Mouse (Mus musculus) liver, embryonic 14.5 days (tissue): ENCODE data around the gene Wdr5b. TPM values are rescaled to one million over a fixed set of nuclear protein-coding genes. Genes with fewer than 3 reads are reported as not detected.
"Not testable (repeated sequence)": the region's sequence is repeated elsewhere in the genome, so short reads cannot be mapped to it uniquely, and the experiment has no call there.

Experiments used
- ATAC-seq: fragments of 200-750 bp; cut with Nextera tagmentation; 2 replicates; pipeline ENCODE4 v1.8.0; 2017; ENCODE audit warnings: moderate number of reproducible peaks, mild to moderate bottlenecking, moderate library complexity; ENCODE audit not compliant: insufficient read depth
- DNase-seq, 3 experiments: peaks; one replicate each; pipeline ENCODE4 v3.0.0-alpha.2; 2012 to 2013; ENCODE audit warnings: low read depth in 3 of 3, low spot score in 3 of 3
- H3K27ac ChIP-seq: fragments of 300-500 bp; sonication (generic); 2 replicates; pipeline ENCODE4 v1.5.1; 2014; ENCODE audit warnings: moderate library complexity, mild to moderate bottlenecking, control low read depth, inconsistent platforms
- H3K27me3 ChIP-seq: fragments of 300-500 bp; sonication (generic); 2 replicates; pipeline ENCODE4 v1.6.1; 2014; ENCODE audit warnings: mild to moderate bottlenecking, low read length, moderate library complexity; ENCODE audit not compliant: control insufficient read depth, insufficient read depth
- H3K36me3 ChIP-seq: fragments of 300-500 bp; sonication (generic); replicated peaks from 2 replicates; pipeline ENCODE4 v1.6.1; 2014; ENCODE audit warnings: low read depth; ENCODE audit not compliant: control insufficient read depth, insufficient read depth
- H3K4me1 ChIP-seq, 2 experiments: fragments of 200-500 bp in 1 of 2; fragments of 300-500 bp in 1 of 2; sonication (generic) in 1 of 2; replicated peaks; 2 replicates each; pipeline ENCODE4 v1.6.1; 2012 to 2014; ENCODE audit warnings: antibody characterized with exemption in 1 of 2, inconsistent platforms in 1 of 2, low read length in 1 of 2; ENCODE audit not compliant: control insufficient read depth in 2 of 2, insufficient read depth in 2 of 2
- H3K4me2 ChIP-seq: fragments of 300-500 bp; sonication (generic); 2 replicates; pipeline ENCODE4 v1.6.1; 2014; ENCODE audit warnings: low read depth, mild to moderate bottlenecking, control low read depth, moderate library complexity
- H3K4me3 ChIP-seq, 2 experiments: fragments of 200-500 bp in 1 of 2; fragments of 300-500 bp in 1 of 2; sonication (generic) in 1 of 2; 2 replicates each; pipeline ENCODE4 v1.5.1; 2012 to 2014; ENCODE audit warnings: low read depth in 2 of 2, low read length in 2 of 2, mild to moderate bottlenecking in 2 of 2, control low read depth in 1 of 2, inconsistent platforms in 1 of 2, moderate library complexity in 1 of 2; ENCODE audit not compliant: insufficient read depth in 1 of 2
- H3K9ac ChIP-seq: fragments of 300-500 bp; sonication (generic); replicated peaks from 2 replicates; pipeline ENCODE4 v1.6.1; 2014; ENCODE audit warnings: mild to moderate bottlenecking, control low read depth, moderate library complexity
- H3K9me3 ChIP-seq: fragments of 300-500 bp; sonication (generic); 2 replicates; pipeline ENCODE4 v1.6.1; 2016; ENCODE audit warnings: low read length, mixed read lengths; ENCODE audit not compliant: control insufficient read depth
- CTCF ChIP-seq: IDR thresholded peaks from 2 replicates; pipeline ENCODE4 v1.5.1; 2016; ENCODE audit warnings: antibody characterized with exemption, low read depth, control low read depth
- EP300 ChIP-seq: IDR thresholded peaks from 2 replicates; pipeline ENCODE4 v1.6.1; 2016; ENCODE audit warnings: antibody characterized with exemption, low read depth
- WGBS: fragments of 180-500 bp; shearing (Covaris S2); extraction: QIAGEN DNeasy Blood & Tissue Kit; methylation state at CpG from one replicate; pipeline ENCODE4 v1.1.7; 2014; ENCODE audit not compliant: insufficient replicate concordance; 5-methylcytosine and 5-hydroxymethylcytosine counted together
- polyA plus RNA-seq, 2 experiments: library from polyadenylated mRNA; depleted of rRNA in 1 of 2; stranded (reverse) in 1 of 2; unstranded in 1 of 2; fragments of >200 nt; fragmentation: Nextera tagmentation in 1 of 2; extraction: Ambion mirVana in 1 of 2; gene quantifications; 2 replicates each; pipeline versions ENCODE4 v1.2.1 to v1.2.3; 2012 to 2014

Gene Wdr5b
- polyA plus RNA-seq, 2 experiments, result 2.3 to 2.9 TPM

DNA sequence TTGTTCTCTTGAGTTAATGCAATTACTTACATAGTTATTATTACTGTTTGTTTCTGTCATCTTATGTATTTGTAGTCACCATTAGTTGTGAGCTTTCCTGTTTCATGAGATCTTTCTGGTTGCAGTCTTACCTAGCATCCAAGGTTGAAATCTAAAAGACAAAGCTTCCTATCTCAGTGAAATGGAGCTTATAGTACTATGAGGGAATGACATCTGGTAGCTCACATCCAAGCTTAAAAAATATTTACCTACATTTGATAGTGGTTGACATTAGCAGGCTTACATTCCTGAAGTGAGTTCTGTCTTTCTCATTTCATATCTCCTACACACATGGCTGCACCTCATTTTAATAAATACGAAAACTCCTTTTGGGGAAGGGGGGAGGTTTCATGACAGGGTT lies 24.7 kb upstream of the Wdr5b start:
- no peak overlapping the region for H3K4me3 ChIP-seq
- H3K9me3 ChIP-seq, result no peaks in the 10 kb centered on the region
- no peak for TF ChIP-seq EP300
- no peak for TF ChIP-seq CTCF
- H3K27me3 ChIP-seq, result no peaks in the 10 kb centered on the region
- ATAC-seq, result no peak
- no peak for DNase-seq
- no peak overlapping the region for H3K4me2 ChIP-seq
- no peaks in the 10 kb centered on the region for H3K4me1 ChIP-seq
- 81% methylated on average over 1 of the region's 1 CpGs for WGBS
- peaks cover 12% of the 10 kb centered on the region for H3K36me3 ChIP-seq
- H3K9ac ChIP-seq, result no peak overlapping the region
- no peak overlapping the region for H3K27ac ChIP-seq

DNA sequence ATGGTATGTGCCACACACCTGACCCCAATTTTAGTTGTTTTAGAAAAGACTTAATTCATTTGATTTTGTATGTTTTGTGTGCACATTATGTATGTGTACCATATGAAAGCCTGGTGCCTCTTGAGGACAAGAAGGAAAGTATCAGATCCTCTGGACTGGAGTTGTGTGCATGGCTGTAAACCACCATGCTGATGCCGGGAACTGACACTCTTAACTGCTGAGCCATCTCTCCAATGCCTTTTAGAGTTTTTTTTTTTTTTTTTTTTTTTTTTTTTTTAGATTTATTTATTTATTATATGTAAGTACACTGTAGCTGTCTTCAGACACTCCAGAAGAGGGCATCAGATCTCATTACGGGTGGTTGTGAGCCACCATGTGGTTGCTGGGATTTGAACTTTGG lies 12.9 kb upstream of the Wdr5b start:
- H3K9ac ChIP-seq, H3K4me3 ChIP-seq, ATAC-seq, DNase-seq, H3K4me1 ChIP-seq, H3K9me3 ChIP-seq, H3K4me2 ChIP-seq, H3K27me3 ChIP-seq, H3K27ac ChIP-seq: not testable (repeated sequence)
- peaks cover 46% of the 10 kb centered on the region for H3K36me3 ChIP-seq
- WGBS, result 85% methylated on average over 1 of the region's 2 CpGs

DNA sequence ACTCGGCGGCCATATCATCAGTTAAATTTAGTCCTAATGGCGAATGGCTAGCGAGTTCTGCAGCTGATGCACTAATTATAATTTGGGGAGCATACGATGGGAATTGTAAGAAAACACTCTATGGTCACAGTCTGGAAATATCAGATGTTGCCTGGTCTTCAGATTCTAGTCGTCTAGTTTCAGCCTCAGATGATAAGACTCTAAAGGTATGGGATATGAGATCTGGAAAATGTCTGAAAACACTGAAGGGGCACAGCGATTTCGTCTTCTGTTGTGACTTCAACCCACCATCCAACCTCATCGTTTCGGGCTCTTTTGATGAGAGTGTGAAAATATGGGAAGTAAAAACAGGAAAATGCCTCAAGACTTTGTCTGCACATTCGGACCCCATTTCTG lies 633 bp downstream of the Wdr5b start:
- 16% methylated on average over 11 of the region's 11 CpGs for WGBS
- Histone ChIP-seq H3K27me3 (no peaks in the 10 kb centered on the region), H3K4me1 (peaks cover 6 to 16% of the 10 kb centered on the region in 2 experiments), H3K4me3 (peak overlapping the region; percentile 77 to 93), H3K27ac (peak overlapping the region; percentile 68), H3K9me3 (no peaks in the 10 kb centered on the region), H3K9ac (peak overlapping the region; percentile 80), H3K36me3 (peaks cover 16% of the 10 kb centered on the region), H3K4me2 (peak overlapping the region; percentile 76)
- TF ChIP-seq CTCF, result no peak
- no peak for TF ChIP-seq EP300
- ATAC-seq (no peak), DNase-seq (no peak)

DNA sequence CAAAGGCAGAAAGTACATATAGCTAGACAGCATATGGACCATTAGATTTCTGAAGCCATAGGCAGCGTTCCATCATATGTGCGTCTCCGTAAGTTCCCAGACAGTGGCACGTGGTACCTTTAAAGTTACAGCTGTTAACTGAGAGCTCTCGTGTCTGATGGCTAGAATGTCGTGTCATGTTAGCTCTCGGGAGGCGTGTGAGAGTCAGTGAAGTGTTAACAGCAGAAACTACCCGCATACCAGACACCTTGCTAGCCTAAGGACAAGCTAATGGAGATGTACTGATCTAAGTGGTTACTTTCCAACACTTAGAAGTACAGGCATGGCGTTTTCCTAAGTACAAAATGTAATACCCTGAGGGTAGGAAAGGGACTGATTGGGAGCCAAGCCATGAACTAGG lies 2.1 kb downstream of the Wdr5b start:
- Histone ChIP-seq H3K4me3 (no peak overlapping the region), H3K9me3 (no peaks in the 10 kb centered on the region), H3K27me3 (no peaks in the 10 kb centered on the region), H3K4me2 (no peak overlapping the region), H3K27ac (no peak overlapping the region), H3K36me3 (peaks cover 18% of the 10 kb centered on the region), H3K9ac (no peak overlapping the region), H3K4me1 (peaks cover 6 to 16% of the 10 kb centered on the region in 2 experiments)
- TF ChIP-seq CTCF (no peak), EP300 (no peak)
- no peak for ATAC-seq
- no peak for DNase-seq
- WGBS, result 79% methylated on average over 10 of the region's 10 CpGs

DNA sequence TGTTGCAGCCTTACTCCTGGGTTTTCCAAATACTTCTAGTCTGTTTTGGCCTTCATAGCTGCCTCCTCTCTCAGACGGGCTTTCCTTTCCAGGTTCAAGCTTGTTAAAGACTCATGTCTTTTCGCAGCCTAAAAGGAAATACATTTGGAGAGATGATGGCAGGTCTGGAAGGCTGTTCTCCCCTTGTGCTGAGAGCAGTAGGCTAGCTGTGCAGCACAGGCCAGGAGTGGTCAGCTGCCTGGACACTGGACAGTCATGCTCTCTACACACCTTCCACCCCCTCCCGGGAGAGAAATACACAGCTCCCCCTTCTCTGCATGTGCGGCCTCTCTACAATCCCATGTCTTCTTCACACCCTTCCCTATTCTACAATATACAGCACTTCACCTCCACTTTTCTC lies 3.0 kb downstream of the Wdr5b start:
- H3K27me3 ChIP-seq, result no peaks in the 10 kb centered on the region
- 79% methylated on average over 4 of the region's 4 CpGs for WGBS
- DNase-seq, result no peak

More for the DNA sequence above, 3.0 kb downstream of the Wdr5b start:
- no peak for ATAC-seq
- no peak for TF ChIP-seq CTCF
- TF ChIP-seq EP300, result no peak
- no peak overlapping the region for H3K9ac ChIP-seq
- H3K4me3 ChIP-seq, result no peak overlapping the region
- no peaks in the 10 kb centered on the region for H3K9me3 ChIP-seq
- H3K27ac ChIP-seq, result no peak overlapping the region
- H3K36me3 ChIP-seq, result peaks cover 20% of the 10 kb centered on the region
- peaks cover 6 to 16% of the 10 kb centered on the region in 2 experiments for H3K4me1 ChIP-seq
- H3K4me2 ChIP-seq, result no peak overlapping the region
